Mouse (Mus musculus) hindbrain, embryonic 10.5 days (tissue): ENCODE measurements around the gene Rrnad1. TPM values are rescaled to one million over a fixed set of nuclear protein-coding genes. Genes with fewer than 3 reads are reported as not detected.

Experiments
- DNase-seq: peaks from one replicate; pipeline ENCODE4 v3.0.0-alpha.2; 2017; ENCODE audit warnings: low spot score
- H3K27ac ChIP-seq: fragments of 300-500 bp; sonication (generic); 2 replicates; pipeline ENCODE4 v1.5.1; 2016; ENCODE audit warnings: mild to moderate bottlenecking, moderate library complexity
- H3K27me3 ChIP-seq: fragments of 300-500 bp; sonication (generic); 2 replicates; pipeline ENCODE4 v1.6.1; 2016; ENCODE audit warnings: mild to moderate bottlenecking; ENCODE audit not compliant: poor library complexity, insufficient read depth, severe bottlenecking
- H3K36me3 ChIP-seq: fragments of 300-500 bp; sonication (generic); 2 replicates; pipeline ENCODE4 v1.6.1; 2016; ENCODE audit warnings: mild to moderate bottlenecking, moderate library complexity
- H3K4me1 ChIP-seq: fragments of 300-500 bp; sonication (generic); replicated peaks from 2 replicates; pipeline ENCODE4 v1.6.1; 2016; ENCODE audit warnings: mild to moderate bottlenecking
- H3K4me3 ChIP-seq: fragments of 300-500 bp; sonication (generic); 2 replicates; pipeline ENCODE4 v1.5.1; 2016; ENCODE audit warnings: mild to moderate bottlenecking, moderate library complexity
- H3K9me3 ChIP-seq: fragments of 300-500 bp; sonication (generic); 2 replicates; pipeline ENCODE4 v1.6.1; 2016; ENCODE audit warnings: mild to moderate bottlenecking, moderate library complexity
- WGBS: fragments of 180-500 bp; shearing (Covaris S2); methylation state at CpG from one replicate; pipeline ENCODE4 v1.1.7; 2016; 5-methylcytosine and 5-hydroxymethylcytosine counted together
- polyA plus RNA-seq: library from polyadenylated mRNA; unstranded; fragments of >200 nt; fragmentation: Nextera tagmentation; extraction: Ambion mirVana; gene quantifications from 2 replicates; pipeline ENCODE4 v1.2.1, GENCODE M21; 2016

Rrnad1 gene
- polyA plus RNA-seq, 1 experiment from 2014 or later, result 18.9 TPM

- under 1% methylated on average over 27 of the region's 27 CpGs for WGBS
- Histone ChIP-seq H3K4me1 (peaks cover 50% of the 10 kb centered on the region), H3K9me3 (no peaks in the 10 kb centered on the region)
Observed at GRCm38 (mm10) chr3:87960586-87961191, 30.2 kb upstream of the Rrnad1 start.

GRCm38 (mm10) chr3:87960191-87960585 is 29.7 kb upstream of the Rrnad1 start:
- DNase-seq, result no peak
- Histone ChIP-seq H3K4me3 (peak overlapping the region; percentile 57), H3K27ac (peak overlapping the region; percentile 94), H3K27me3 (no peaks in the 10 kb centered on the region), H3K36me3 (peaks cover 2% of the 10 kb centered on the region; the same call in 1 of the 2 replicates), H3K9me3 (no peaks in the 10 kb centered on the region), H3K4me1 (peaks cover 50% of the 10 kb centered on the region)
- 3% methylated on average over 10 of the region's 10 CpGs for WGBS

More at GRCm38 (mm10) chr3:87960586-87961191, 30.2 kb upstream of the Rrnad1 start:
- Histone ChIP-seq H3K36me3 (no peaks in the 10 kb centered on the region), H3K27ac (peak overlapping the region; percentile 94), H3K27me3 (no peaks in the 10 kb centered on the region), H3K4me3 (peak overlapping the region; percentile 57)
- peak; percentile 95 for DNase-seq

- 44% methylated on average over 7 of the region's 7 CpGs for WGBS
- Histone ChIP-seq H3K4me3 (peak overlapping the region; percentile 57; the same call in 1 of the 2 replicates), H3K9me3 (no peaks in the 10 kb centered on the region), H3K27ac (peak overlapping the region; percentile 94), H3K27me3 (no peaks in the 10 kb centered on the region), H3K36me3 (peaks cover 10% of the 10 kb centered on the region), H3K4me1 (peaks cover 50% of the 10 kb centered on the region)
- DNase-seq, result no peak
Observed at GRCm38 (mm10) chr3:87959371-87959770, 28.9 kb upstream of the Rrnad1 start.

GRCm38 (mm10) chr3:87958967-87959366 is 28.4 kb upstream of the Rrnad1 start:
- Histone ChIP-seq H3K9me3 (no peaks in the 10 kb centered on the region), H3K27ac (peak overlapping the region; percentile 94), H3K27me3 (no peaks in the 10 kb centered on the region), H3K4me1 (peaks cover 50% of the 10 kb centered on the region), H3K36me3 (peaks cover 14% of the 10 kb centered on the region), H3K4me3 (peak overlapping the region; percentile 57)
- WGBS, result 27% methylated on average over 1 of the region's 1 CpGs
- peak; percentile 75 for DNase-seq

- H3K27ac ChIP-seq, result peak overlapping the region; percentile 94
- no peak for DNase-seq
- H3K9me3 ChIP-seq, result no peaks in the 10 kb centered on the region
- H3K27me3 ChIP-seq, result no peaks in the 10 kb centered on the region
- H3K36me3 ChIP-seq, result peaks cover 19% of the 10 kb centered on the region
- WGBS, result 15% methylated on average over 4 of the region's 4 CpGs
- H3K4me1 ChIP-seq, result peaks cover 52% of the 10 kb centered on the region
- H3K4me3 ChIP-seq, result peak overlapping the region; percentile 57
Observed at GRCm38 (mm10) chr3:87958476-87958875, 28.0 kb upstream of the Rrnad1 start.

- Histone ChIP-seq H3K27me3 (no peaks in the 10 kb centered on the region), H3K4me1 (peaks cover 57% of the 10 kb centered on the region), H3K27ac (peak overlapping the region; percentile 94), H3K9me3 (no peaks in the 10 kb centered on the region), H3K4me3 (peak overlapping the region; percentile 57; the same call in 1 of the 2 replicates), H3K36me3 (peaks cover 23% of the 10 kb centered on the region)
- 0% methylated on average over 1 of the region's 1 CpGs for WGBS
- DNase-seq, result peak; percentile 74
Observed at GRCm38 (mm10) chr3:87958056-87958455, 27.5 kb upstream of the Rrnad1 start.

- DNase-seq, result peak; percentile 60
- H3K27me3 ChIP-seq, result no peaks in the 10 kb centered on the region
- H3K4me1 ChIP-seq, result peaks cover 72% of the 10 kb centered on the region
Observed at GRCm38 (mm10) chr3:87952440-87952839, 21.9 kb upstream of the Rrnad1 start.

GRCm38 (mm10) chr3:87951946-87952345 is 21.4 kb upstream of the Rrnad1 start:
- Histone ChIP-seq H3K4me3 (peak overlapping the region; percentile 75), H3K9me3 (no peaks in the 10 kb centered on the region), H3K27ac (peak overlapping the region; percentile 97), H3K36me3 (peaks cover 40% of the 10 kb centered on the region), H3K27me3 (no peaks in the 10 kb centered on the region), H3K4me1 (peaks cover 74% of the 10 kb centered on the region)
- no peak for DNase-seq
- 15% methylated on average over 12 of the region's 12 CpGs for WGBS

More at GRCm38 (mm10) chr3:87952440-87952839, 21.9 kb upstream of the Rrnad1 start:
- no peaks in the 10 kb centered on the region for H3K9me3 ChIP-seq
- peak overlapping the region; percentile 97 for H3K27ac ChIP-seq
- WGBS, result 3% methylated on average over 5 of the region's 5 CpGs
- peak overlapping the region; percentile 75 for H3K4me3 ChIP-seq
- H3K36me3 ChIP-seq, result peaks cover 40% of the 10 kb centered on the region

- peak overlapping the region; percentile 97 for H3K27ac ChIP-seq
- H3K4me3 ChIP-seq, result peak overlapping the region; percentile 75
- peaks cover 37% of the 10 kb centered on the region for H3K36me3 ChIP-seq
- WGBS, result 2% methylated on average over 13 of the region's 13 CpGs
- peak; percentile 71 for DNase-seq
- H3K9me3 ChIP-seq, result no peaks in the 10 kb centered on the region
- H3K27me3 ChIP-seq, result no peaks in the 10 kb centered on the region
- peaks cover 87% of the 10 kb centered on the region for H3K4me1 ChIP-seq
Observed at GRCm38 (mm10) chr3:87949955-87950515, 19.5 kb upstream of the Rrnad1 start.

GRCm38 (mm10) chr3:87949266-87949954 is 18.9 kb upstream of the Rrnad1 start:
- H3K36me3 ChIP-seq, result peaks cover 33% of the 10 kb centered on the region
- WGBS, result under 1% methylated on average over 16 of the region's 16 CpGs
- H3K27ac ChIP-seq, result peak overlapping the region; percentile 97
- H3K4me3 ChIP-seq, result peak overlapping the region; percentile 75
- peaks cover 93% of the 10 kb centered on the region for H3K4me1 ChIP-seq
- peak; percentile 41 for DNase-seq
- no peaks in the 10 kb centered on the region for H3K27me3 ChIP-seq
- H3K9me3 ChIP-seq, result no peaks in the 10 kb centered on the region

GRCm38 (mm10) chr3:87948378-87949265 is 18.1 kb upstream of the Rrnad1 start, which contains the start of gene Crabp2:
TSS of gene Crabp2 (plus strand) at chr3:87948666.
- H3K36me3 ChIP-seq, result peaks cover 32% of the 10 kb centered on the region
- WGBS, result under 1% methylated on average over 35 of the region's 35 CpGs
- peak within 1 kb of the TSS; percentile 97 for H3K27ac ChIP-seq
- DNase-seq, result peak; percentile 81
- no peaks in the 10 kb centered on the region for H3K9me3 ChIP-seq
- H3K4me1 ChIP-seq, result peaks cover 100% of the 10 kb centered on the region
- H3K4me3 ChIP-seq, result peak within 1 kb of the TSS; percentile 75
- no peaks in the 10 kb centered on the region for H3K27me3 ChIP-seq

- Histone ChIP-seq H3K9me3 (no peaks in the 10 kb centered on the region), H3K36me3 (peaks cover 32% of the 10 kb centered on the region), H3K27me3 (no peaks in the 10 kb centered on the region), H3K4me1 (peaks cover 95% of the 10 kb centered on the region), H3K27ac (peak overlapping the region; percentile 97), H3K4me3 (peak overlapping the region; percentile 75)
- under 1% methylated on average over 17 of the region's 17 CpGs for WGBS
- peak; percentile 92 for DNase-seq
Observed at GRCm38 (mm10) chr3:87947811-87948199, 17.3 kb upstream of the Rrnad1 start.
